Mouse (Mus musculus): ENCODE results near the gene Wfdc17.

- TF ChIP-seq CTCF (conservative IDR thresholded peaks at IDR 0.05; ENCODE audit: low read length) (no peak), NANOG (IDR thresholded peaks at IDR 0.05; ENCODE audit: borderline replicate concordance, low read length) (no peak), POU5F1 (IDR thresholded peaks at IDR 0.05; ENCODE audit: borderline replicate concordance, low read length) (no peak)
These were observed at the start of gene Wfdc17 for GRCm38 (mm10) chr11:83703705-83704104.

Data from E14TG2a.4 (cell line).